8 mouse cellular contexts compared by ENCODE assay signal in the genomic region with DNA sequence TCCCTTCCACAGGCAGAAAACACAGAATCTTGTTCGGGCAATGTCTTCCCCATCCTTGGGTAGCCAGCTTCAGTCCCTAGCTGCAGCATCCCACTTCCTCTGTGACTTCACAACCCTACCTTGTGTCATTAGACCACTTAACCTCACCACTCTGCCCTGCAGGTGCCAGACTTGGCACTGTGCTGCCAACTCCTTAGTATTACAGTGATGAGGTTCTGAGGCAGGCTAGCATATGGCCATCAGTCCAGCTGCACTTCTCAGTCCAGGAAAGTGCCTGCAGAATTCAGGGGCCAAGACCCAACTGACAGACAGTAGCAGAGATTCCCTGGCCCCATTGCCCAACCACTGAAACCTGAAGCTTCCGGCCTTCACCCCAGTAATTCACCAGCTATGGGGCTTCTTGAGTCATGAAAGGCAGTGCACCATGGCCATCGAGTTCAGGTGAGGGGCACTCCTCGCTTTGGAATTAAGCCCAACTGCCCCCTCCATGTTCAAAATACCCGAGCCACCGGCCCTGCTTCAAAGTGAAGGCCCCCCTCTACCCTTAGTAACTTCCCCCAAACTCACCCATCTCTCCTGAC. TPM values are rescaled to one million over a fixed set of nuclear protein-coding genes. Genes with fewer than 3 reads are reported as not detected.
DNase-seq lines count a peak whose midpoint lies in the region; ATAC-seq and TF ChIP-seq lines count a peak whose summit lies in the region.

No protein-coding gene starts in this region.

- whole genome bisulfite sequencing in heart, embryonic 11.5 days (ENCODE audit: insufficient replicate concordance): 13% methylated on average over 6 of the region's 6 CpGs
- 17% methylated on average over 6 of the region's 6 CpGs for WGBS in heart, embryonic 15.5 days
- 6% methylated on average over 6 of the region's 6 CpGs for WGBS in liver, embryonic 14.5 days (ENCODE audit: insufficient replicate concordance)

- no peak for TF ChIP-seq EP300 in MEL (IDR thresholded peaks at IDR 0.05; ENCODE audit: low read depth in 1 of 2, low read length in 2 of 2)
- no peak for TF ChIP-seq EP300 in liver, embryonic 14.5 days (IDR thresholded peaks at IDR 0.05; ENCODE audit: low read depth)

- peaks cover 14% of the 10 kb centered on the region for H3K36me3 ChIP-seq in heart, embryonic 11.5 days (ENCODE audit: control insufficient read depth, insufficient read depth, low read length)
- H3K36me3 ChIP-seq in MEL (ENCODE audit: control insufficient read depth in 1 of 2, insufficient read depth in 2 of 2, low read length in 2 of 2): peaks cover 0 to 9% of the 10 kb centered on the region in 2 experiments; a peak in 2 of 4 replicates
- peaks cover 10% of the 10 kb centered on the region; the same call in 1 of the 2 replicates for H3K36me3 ChIP-seq in heart, embryonic 15.5 days
- peaks cover 23% of the 10 kb centered on the region for H3K36me3 ChIP-seq in liver, embryonic 14.5 days (replicated peaks; ENCODE audit: control insufficient read depth, insufficient read depth, low read depth)

- ATAC-seq in heart, embryonic 11.5 days (replicated peaks; ENCODE audit: insufficient number of reproducible peaks, low FRiP score, low TSS enrichment): no peak
- 0 out of 2 replicates have a peak, but pooled peaks have one; percentile 3 for ATAC-seq in heart, embryonic 15.5 days (replicated peaks; ENCODE audit: insufficient number of reproducible peaks, insufficient read depth, low FRiP score, low read depth)
- 0 out of 2 replicates have a peak, but pooled peaks have one; percentile 0 for ATAC-seq in liver, embryonic 14.5 days (ENCODE audit: insufficient read depth)
- no peak; the same call in 1 of the 2 replicates for ATAC-seq in megakaryocyte progenitor cell, adult 5-6 weeks (replicated peaks; ENCODE audit: poor library complexity)
- ATAC-seq in cerebellum, adult (ENCODE audit: insufficient number of reproducible peaks, low FRiP score, low TSS enrichment): no peak

- no peaks in the 10 kb centered on the region for H3K9me3 ChIP-seq in heart, embryonic 11.5 days (replicated peaks; ENCODE audit: control insufficient read depth, low read length)
- H3K9me3 ChIP-seq in MEL (replicated peaks; ENCODE audit: insufficient read depth, low read length): no peaks in the 10 kb centered on the region
- no peaks in the 10 kb centered on the region for H3K9me3 ChIP-seq in heart, embryonic 15.5 days (replicated peaks)
- no peaks in the 10 kb centered on the region for H3K9me3 ChIP-seq in liver, embryonic 14.5 days (ENCODE audit: control insufficient read depth, low read length)

- peak overlapping the region; percentile 62 for H3K4me3 ChIP-seq in heart, embryonic 11.5 days (ENCODE audit: low read depth, low read length)
- H3K4me3 ChIP-seq in MEL (ENCODE audit: control insufficient read depth in 1 of 2, insufficient read depth in 1 of 2, low read depth in 2 of 2, low read length in 2 of 2): peak overlapping the region; percentile 78 to 83
- H3K4me3 ChIP-seq in heart, embryonic 15.5 days: peak overlapping the region; percentile 76
- peak overlapping the region; percentile 76 to 92 for H3K4me3 ChIP-seq in liver, embryonic 14.5 days (ENCODE audit: insufficient read depth in 1 of 2, low read depth in 2 of 2, low read length in 2 of 2)

- DNase-seq in heart, postnatal 25 days (ENCODE audit: low spot score): no peak
- DNase-seq in MEL (ENCODE audit: low read depth, low spot score): peak; percentile 47
- DNase-seq in liver, embryonic 14.5 days (ENCODE audit: low read depth in 3 of 3, low spot score in 3 of 3): no peak
- no peak for DNase-seq in left cerebral cortex, adult 18-20 months (ENCODE audit: low spot score in 2 of 2)

- peaks cover 8% of the 10 kb centered on the region for H3K4me1 ChIP-seq in heart, embryonic 11.5 days (ENCODE audit: control insufficient read depth, insufficient read depth, low read length)
- H3K4me1 ChIP-seq in MEL (ENCODE audit: control insufficient read depth in 1 of 2, insufficient read depth in 2 of 2, low read length in 2 of 2): peaks cover 2 to 21% of the 10 kb centered on the region in 2 experiments
- H3K4me1 ChIP-seq in heart, embryonic 15.5 days (replicated peaks): peaks cover 21% of the 10 kb centered on the region
- peaks cover 32 to 38% of the 10 kb centered on the region in 2 experiments for H3K4me1 ChIP-seq in liver, embryonic 14.5 days (replicated peaks; ENCODE audit: control insufficient read depth in 2 of 2, insufficient read depth in 2 of 2, low read length in 1 of 2)

- no peak overlapping the region for H3K27ac ChIP-seq in heart, embryonic 11.5 days (ENCODE audit: low read depth, low read length)
- H3K27ac ChIP-seq in MEL (ENCODE audit: control insufficient read depth, low read depth, low read length): peak overlapping the region; percentile 33
- 0 out of 2 replicates have a peak overlapping the region, but pooled peaks have one; percentile 28 for H3K27ac ChIP-seq in heart, embryonic 15.5 days
- peak overlapping the region; percentile 27 for H3K27ac ChIP-seq in liver, embryonic 14.5 days

- H3K9ac ChIP-seq in heart, embryonic 11.5 days (ENCODE audit: low read depth, low read length): peak overlapping the region; percentile 78
- peak overlapping the region; percentile 88 for H3K9ac ChIP-seq in MEL (ENCODE audit: control insufficient read depth, low read depth, low read length, poor library complexity, severe bottlenecking)
- peak overlapping the region; percentile 76 for H3K9ac ChIP-seq in heart, embryonic 15.5 days
- peak overlapping the region; percentile 85 for H3K9ac ChIP-seq in liver, embryonic 14.5 days (replicated peaks)

- H3K27me3 ChIP-seq in heart, embryonic 11.5 days (ENCODE audit: control insufficient read depth, insufficient read depth, low read length): no peaks in the 10 kb centered on the region; the same call in 1 of the 2 replicates
- no peaks in the 10 kb centered on the region for H3K27me3 ChIP-seq in MEL (ENCODE audit: control insufficient read depth in 1 of 2, insufficient read depth in 2 of 2, low read length in 2 of 2)
- H3K27me3 ChIP-seq in heart, embryonic 15.5 days: no peaks in the 10 kb centered on the region
- H3K27me3 ChIP-seq in liver, embryonic 14.5 days (ENCODE audit: control insufficient read depth, insufficient read depth, low read length): no peaks in the 10 kb centered on the region

- H3K79me2 ChIP-seq in MEL (ENCODE audit: control insufficient read depth, insufficient read depth, low read length, poor library complexity): peaks cover 14% of the 10 kb centered on the region

- H3K4me2 ChIP-seq in heart, embryonic 11.5 days: peak overlapping the region; percentile 94
- H3K4me2 ChIP-seq in heart, embryonic 15.5 days: peak overlapping the region; percentile 90
- peak overlapping the region; percentile 94 for H3K4me2 ChIP-seq in liver, embryonic 14.5 days (ENCODE audit: low read depth)

- no peak for TF ChIP-seq RAD21 in MEL (IDR thresholded peaks at IDR 0.05; ENCODE audit: low read depth, low read length)

- TF ChIP-seq POLR2A in MEL (IDR thresholded peaks at IDR 0.05; ENCODE audit: control insufficient read depth in 1 of 2, insufficient read depth in 1 of 2, low read depth in 1 of 2, low read length in 2 of 2, poor library complexity in 1 of 2): no peak

- intact Hi-C loops in heart, postnatal 25 days (cut with DNase I): loop anchor here (5.0 kb wide), 1 partner anchor 70 kb away; a partner anchor contains a TSS

- TF ChIP-seq CTCF in MEL (IDR thresholded peaks at IDR 0.05 in 2 of 3, conservative IDR thresholded peaks at IDR 0.05 in 1 of 3; ENCODE audit: control insufficient read depth in 1 of 3, insufficient read depth in 1 of 3, low read depth in 2 of 3, low read length in 3 of 3, poor library complexity in 1 of 3, severe bottlenecking in 1 of 3): no peak
- TF ChIP-seq CTCF in liver, embryonic 14.5 days (IDR thresholded peaks at IDR 0.05; ENCODE audit: low read depth): no peak

TF ChIP-seq in MEL, 35 proteins besides CTCF, POLR2A, EP300 and RAD21 (continues in another document):
- TF ChIP-seq TAL1 (IDR thresholded peaks at IDR 0.05; ENCODE audit: low read length) (no peak), NELFE (IDR thresholded peaks at IDR 0.05; ENCODE audit: low read depth, low read length) (no peak), MEF2A (IDR thresholded peaks at IDR 0.05; ENCODE audit: extremely low read depth, insufficient replicate concordance, low read depth, low read length, poor library complexity, severe bottlenecking) (no peak), RCOR1 (IDR thresholded peaks at IDR 0.05; ENCODE audit: low read depth, low read length) (no peak), USF2 (IDR thresholded peaks at IDR 0.05; ENCODE audit: borderline replicate concordance in 1 of 2, insufficient read depth in 1 of 2, low read depth in 1 of 2, low read length in 2 of 2) (no peak), MYC (IDR thresholded peaks at IDR 0.05; ENCODE audit: low read depth, low read length) (no peak), MXI1 (IDR thresholded peaks at IDR 0.05; ENCODE audit: low read depth, low read length) (no peak)

RNA-seq across cellular contexts. Expression of a gene that starts 0.6 kb away (rescaled TPM):
- 11.2 TPM in 2 replicates for polyA plus RNA-seq in heart, embryonic 11.5 days (2014; fragmentation: Nextera tagmentation; extraction: Ambion mirVana)
- 10 to 100 TPM; 10.1 to 14.1 TPM for total RNA-seq in heart, postnatal 25 days (2021)
- 20.6 and 22.7 TPM in 2 replicates for total RNA-seq in MEL (2012; rRNA removed)
- 10 to 100 TPM in 1 of 2 experiments, not detected in 1; 27.3 TPM for polyA plus RNA-seq in MEL (2012; ENCODE audit: insufficient read depth in 1 of 2, insufficient read length in 2 of 2, low read depth in 1 of 2, low replicate concordance in 2 of 2, missing spikeins in 1 of 2)
- 11.9 and 14.1 TPM in 2 replicates for polyA plus RNA-seq in heart, embryonic 15.5 days (2015; fragmentation: Nextera tagmentation; extraction: Ambion mirVana)
- polyA plus RNA-seq in liver, embryonic 14.5 days (2012; rRNA removed): 7.3 and 8.0 TPM in 2 replicates
- 17.7 and 19.9 TPM in 2 replicates for polyA plus RNA-seq in liver, embryonic 14.5 days (2014; fragmentation: Nextera tagmentation; extraction: Ambion mirVana)
- 17.5 and 18.7 TPM in 2 replicates for total RNA-seq in megakaryocyte progenitor cell, adult 5-6 weeks (2015)
- 20.4 and 23.3 TPM in 2 replicates for total RNA-seq in megakaryocyte progenitor cell, adult 5-6 weeks (2017)
- total RNA-seq in left cerebral cortex, adult 18-20 months (2021): 1 to 10 TPM; 2.1 to 3.4 TPM

RNA-seq across cellular contexts. Expression of a gene that starts 8.9 kb away (rescaled TPM):
- polyA plus RNA-seq in heart, embryonic 11.5 days (2014; fragmentation: Nextera tagmentation; extraction: Ambion mirVana): 62.6 and 65.2 TPM in 2 replicates
- 1 to 10 TPM; 1.4 to 2.3 TPM for total RNA-seq in heart, postnatal 25 days (2021)
- total RNA-seq in MEL (2012; rRNA removed): 37.5 and 41.5 TPM in 2 replicates
- 10 to 100 TPM in 1 of 2 experiments, not detected in 1; 49.4 TPM for polyA plus RNA-seq in MEL (2012; ENCODE audit: insufficient read depth in 1 of 2, insufficient read length in 2 of 2, low read depth in 1 of 2, low replicate concordance in 2 of 2, missing spikeins in 1 of 2)
- polyA plus RNA-seq in heart, embryonic 15.5 days (2015; fragmentation: Nextera tagmentation; extraction: Ambion mirVana): 43.9 and 51.1 TPM in 2 replicates
- polyA plus RNA-seq in liver, embryonic 14.5 days (2012; rRNA removed): 19.7 and 33.9 TPM in 2 replicates
- 58.4 and 65.2 TPM in 2 replicates for polyA plus RNA-seq in liver, embryonic 14.5 days (2014; fragmentation: Nextera tagmentation; extraction: Ambion mirVana)
- total RNA-seq in megakaryocyte progenitor cell, adult 5-6 weeks (2015): 49.5 and 53.5 TPM in 2 replicates
- 57.3 and 58.7 TPM in 2 replicates for total RNA-seq in megakaryocyte progenitor cell, adult 5-6 weeks (2017)
- 1 to 10 TPM in 1 of 2 experiments, under 1 TPM in 1; 0.91 to 1.0 TPM for total RNA-seq in left cerebral cortex, adult 18-20 months (2021)

Comparison
In these comparisons a context has a peak if more than half of its experiments do, and no peak if none do; other contexts are left out.
1. ATAC-seq: peak in heart, embryonic 15.5 days (single experiment) and liver, embryonic 14.5 days (single experiment); none in heart, embryonic 11.5 days (single experiment), megakaryocyte progenitor cell, adult 5-6 weeks (single experiment) and cerebellum, adult (single experiment).
2. RNA of a gene that starts 8.9 kb away (total RNA-seq): 49.5 to 58.7 TPM in megakaryocyte progenitor cell, adult 5-6 weeks and 37.5 to 41.5 TPM in MEL; 1.4 to 2.3 TPM in heart, postnatal 25 days and 0.91 to 1.0 TPM in left cerebral cortex, adult 18-20 months; every median in the first group is over 10 times any median in the second.
3. Peak in every context shown above with its lines, with median percentiles within 50 percentile points of each other: H3K4me2 ChIP-seq, H3K4me3 ChIP-seq and H3K9ac ChIP-seq.